Mouse (Mus musculus) cerebellum, adult (tissue): ENCODE results near the gene Lix1l.

Experiments
- ATAC-seq: cut with Nextera tagmentation; 2 replicates; pipeline ENCODE4 v1.9.2; 2017; ENCODE audit warnings: mild to moderate bottlenecking, moderate library complexity, mixed read lengths; ENCODE audit not compliant: insufficient number of reproducible peaks, low FRiP score, low TSS enrichment

Lix1l gene

DNA sequence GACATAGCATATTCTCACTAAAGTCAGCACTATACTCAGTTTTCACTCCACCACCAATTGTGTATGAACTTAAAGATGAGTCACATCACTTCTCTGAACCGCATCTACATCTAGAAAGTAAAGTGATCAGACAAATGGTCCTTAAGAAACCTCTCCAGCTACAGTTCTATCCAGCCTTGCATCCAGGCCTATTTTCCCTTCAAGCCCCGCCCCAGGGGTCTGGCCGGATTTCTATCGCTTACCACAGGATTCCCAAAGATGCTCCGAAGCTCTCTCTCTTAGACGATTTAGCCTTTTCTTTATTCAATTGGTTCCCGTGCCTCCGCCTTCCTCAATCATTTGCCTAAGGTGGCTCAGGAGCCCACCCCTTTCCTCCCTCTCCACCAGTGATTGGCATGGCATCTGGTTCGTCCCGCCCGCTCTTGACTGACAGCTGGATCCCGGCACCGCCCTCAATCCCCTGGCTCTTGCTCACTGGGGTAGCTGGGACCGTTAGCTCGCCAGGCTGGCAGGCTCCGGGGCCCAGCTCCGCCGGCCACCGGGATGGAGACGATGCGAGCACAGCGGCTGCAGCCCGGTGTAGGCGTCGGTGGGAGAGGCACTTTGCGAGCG, at the start of gene Lix1l:
Gene Lix1l, plus strand, starts transcription at position 511 of the 612 bp plus-strand sequence.
- ATAC-seq, result peak; percentile 81

- no peak for ATAC-seq
Measured at GRCm38 (mm10) chr3:96551203-96551602, 49.7 kb upstream of the Lix1l start.

DNA sequence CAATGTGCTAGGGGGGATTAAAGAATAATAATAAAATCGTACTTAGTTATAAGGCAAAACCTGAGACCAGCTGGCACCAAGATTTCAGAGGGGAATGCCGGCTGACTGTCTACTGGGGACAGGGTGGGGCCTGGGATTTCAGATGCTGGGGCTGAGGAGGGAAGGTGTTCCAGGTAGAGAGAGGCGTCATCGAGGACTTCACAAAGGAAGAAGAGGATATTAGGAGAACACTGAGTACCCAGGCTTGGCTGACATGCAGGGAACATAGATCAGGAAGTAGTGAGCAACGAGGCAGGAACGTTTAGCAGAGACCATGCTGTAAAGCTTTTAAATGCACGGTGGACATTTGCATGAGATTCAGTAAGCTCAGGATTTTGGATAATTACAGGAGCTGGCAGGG, 49.1 kb upstream of the Lix1l start:
- no peak for ATAC-seq

DNA sequence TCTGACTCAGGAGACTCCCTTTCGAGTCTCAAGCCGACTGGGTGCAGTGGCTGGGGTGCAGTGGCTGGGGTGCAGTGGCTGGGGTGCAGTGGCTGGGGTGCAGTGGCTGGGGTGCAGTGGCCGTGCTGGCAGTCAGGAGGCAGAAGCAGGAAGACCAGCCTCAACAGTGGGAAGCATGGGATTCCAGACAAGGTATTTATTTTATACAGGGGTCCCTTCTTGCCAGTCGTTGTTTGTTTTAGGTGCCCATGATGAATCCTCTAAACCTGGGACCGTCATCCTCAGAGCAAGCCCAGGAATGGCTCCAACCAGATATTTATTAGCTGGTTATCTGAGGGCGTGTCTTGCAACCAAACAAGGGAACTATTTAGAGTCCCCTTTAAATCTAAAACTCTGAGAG, 47.3 kb upstream of the Lix1l start:
- ATAC-seq, result no peak

- no peak for ATAC-seq
Measured at GRCm38 (mm10) chr3:96554251-96554650, 46.7 kb upstream of the Lix1l start.

DNA sequence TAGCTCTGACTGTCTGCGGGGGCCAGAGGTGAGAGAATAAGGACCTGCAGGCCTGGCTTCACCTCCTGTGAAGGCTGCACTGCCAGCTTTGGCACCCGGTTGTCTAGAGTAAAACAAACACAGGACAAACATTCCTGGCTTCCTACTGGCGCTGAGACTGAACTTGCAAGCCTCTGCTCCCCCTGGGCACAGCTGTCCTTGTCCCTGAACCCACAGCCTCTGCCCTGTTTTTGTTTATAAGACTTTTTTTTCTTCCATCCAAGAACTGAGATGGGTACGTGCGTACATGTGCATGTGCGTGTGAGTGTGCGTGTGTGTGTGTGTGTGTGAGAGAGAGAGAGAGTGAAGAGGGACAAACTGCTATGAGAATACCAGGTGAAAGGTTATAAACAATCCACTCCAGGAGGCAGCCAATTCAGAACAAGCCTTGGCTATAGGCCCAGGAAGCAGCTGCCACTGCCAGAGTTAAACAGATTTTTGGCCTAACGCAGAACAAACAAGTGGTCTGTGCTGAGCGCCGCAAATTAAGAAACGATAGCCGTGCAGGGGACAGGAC, 45.8 kb upstream of the Lix1l start:
- no peak for ATAC-seq

DNA sequence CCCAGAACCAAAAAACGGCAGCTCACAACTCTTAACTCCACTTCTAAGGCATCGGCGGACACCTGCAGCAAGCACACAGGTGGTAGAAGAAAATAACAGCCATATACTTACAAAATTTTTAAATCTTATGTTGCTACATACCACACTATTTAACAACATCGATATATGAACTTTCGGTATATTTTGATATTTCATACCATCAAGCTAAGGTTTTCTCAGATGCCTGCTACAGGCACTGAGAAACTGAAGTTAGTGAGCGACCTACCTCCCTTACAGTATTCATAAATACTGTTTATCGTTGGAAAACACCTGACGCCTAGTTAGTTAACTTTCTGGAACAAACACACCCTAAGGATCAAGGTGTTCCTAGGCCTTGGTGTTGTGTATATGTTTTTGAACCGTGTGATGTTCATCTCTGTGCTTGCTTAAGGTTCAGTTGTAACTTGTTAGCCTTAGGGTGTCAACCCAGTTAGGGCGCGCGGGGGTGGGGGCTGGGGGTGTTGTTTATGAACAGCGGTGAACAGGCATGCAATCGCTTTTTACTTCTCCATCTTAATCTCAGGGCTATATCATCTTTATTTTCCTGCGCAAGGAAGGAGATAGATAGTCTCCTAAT, 44.8 kb upstream of the Lix1l start:
- ATAC-seq, result no peak

DNA sequence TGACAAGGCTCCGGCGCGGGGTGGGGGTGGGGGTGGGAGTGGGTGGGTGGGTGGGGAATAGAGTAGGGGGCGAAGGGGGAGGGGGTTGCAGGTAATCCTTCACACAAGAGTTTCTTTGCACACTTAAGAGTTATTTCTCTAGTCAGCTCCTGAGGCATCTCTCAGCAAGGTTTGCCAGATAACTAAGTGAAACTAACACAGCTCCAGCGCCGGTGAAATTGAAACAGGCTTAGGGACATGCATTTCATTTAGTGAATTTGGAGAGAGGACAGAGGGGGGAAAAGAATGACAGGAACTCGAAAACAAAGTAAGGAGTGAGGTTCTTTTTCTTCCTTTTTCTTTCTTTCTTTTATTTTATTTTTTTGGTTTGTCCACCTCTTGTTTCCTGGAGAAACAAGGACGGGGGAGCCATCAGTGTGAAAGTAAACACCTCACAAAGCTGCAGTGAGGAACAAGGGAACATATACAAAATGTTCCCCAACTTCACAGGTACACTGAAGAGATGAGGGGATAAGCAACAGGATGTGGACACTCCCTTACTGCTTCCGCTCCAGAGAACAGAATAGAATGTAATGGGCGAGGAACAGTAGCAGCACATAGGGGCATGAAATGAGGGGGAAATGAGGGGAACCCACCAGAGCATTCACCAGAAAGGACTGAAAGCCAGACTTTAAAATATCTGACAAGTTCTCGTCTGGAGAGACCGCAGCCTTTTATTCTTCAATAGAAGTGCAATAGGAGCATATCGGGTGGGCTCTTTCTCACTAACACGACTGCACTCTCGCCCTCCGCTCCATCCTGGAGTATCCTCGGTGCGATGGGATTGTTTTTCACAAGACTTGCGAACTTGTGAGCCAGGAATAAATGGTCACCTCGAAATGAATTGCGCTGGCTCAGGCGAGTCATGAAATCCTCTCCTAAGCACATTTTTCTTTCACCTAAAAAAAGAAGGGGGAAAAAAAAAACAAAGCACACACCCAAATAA, 44.0 kb upstream of the Lix1l start:
- ATAC-seq, result no peak

GRCm38 (mm10) chr3:96557694-96558093, 43.3 kb upstream of the Lix1l start, which contains the start of gene Txnip:
Gene Txnip, plus strand, starts transcription at chr3:96557957.
- ATAC-seq, result peak; percentile 99

GRCm38 (mm10) chr3:96558159-96558558, 42.8 kb upstream of the Lix1l start:
- no peak for ATAC-seq

GRCm38 (mm10) chr3:96558668-96559196, 42.2 kb upstream of the Lix1l start:
- no peak for ATAC-seq

DNA sequence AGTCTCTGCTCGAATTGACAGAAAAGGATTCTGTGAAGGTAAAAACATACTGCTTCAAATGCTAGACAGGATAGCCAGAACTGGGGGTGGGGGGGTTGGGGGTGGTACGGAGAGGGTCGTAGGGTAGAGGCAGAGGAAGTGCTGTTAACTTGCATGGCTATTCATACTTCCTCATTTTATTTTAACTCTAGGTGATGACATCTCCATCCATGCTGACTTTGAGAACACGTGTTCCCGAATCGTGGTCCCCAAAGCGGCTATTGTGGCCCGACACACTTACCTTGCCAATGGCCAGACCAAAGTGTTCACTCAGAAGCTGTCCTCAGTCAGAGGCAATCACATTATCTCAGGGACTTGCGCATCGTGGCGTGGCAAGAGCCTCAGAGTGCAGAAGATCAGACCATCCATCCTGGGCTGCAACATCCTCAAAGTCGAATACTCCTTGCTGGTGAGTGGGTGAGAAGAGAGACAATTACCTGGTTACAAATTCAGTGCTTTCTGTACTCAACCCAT, 41.5 kb upstream of the Lix1l start:
- ATAC-seq, result no peak

DNA sequence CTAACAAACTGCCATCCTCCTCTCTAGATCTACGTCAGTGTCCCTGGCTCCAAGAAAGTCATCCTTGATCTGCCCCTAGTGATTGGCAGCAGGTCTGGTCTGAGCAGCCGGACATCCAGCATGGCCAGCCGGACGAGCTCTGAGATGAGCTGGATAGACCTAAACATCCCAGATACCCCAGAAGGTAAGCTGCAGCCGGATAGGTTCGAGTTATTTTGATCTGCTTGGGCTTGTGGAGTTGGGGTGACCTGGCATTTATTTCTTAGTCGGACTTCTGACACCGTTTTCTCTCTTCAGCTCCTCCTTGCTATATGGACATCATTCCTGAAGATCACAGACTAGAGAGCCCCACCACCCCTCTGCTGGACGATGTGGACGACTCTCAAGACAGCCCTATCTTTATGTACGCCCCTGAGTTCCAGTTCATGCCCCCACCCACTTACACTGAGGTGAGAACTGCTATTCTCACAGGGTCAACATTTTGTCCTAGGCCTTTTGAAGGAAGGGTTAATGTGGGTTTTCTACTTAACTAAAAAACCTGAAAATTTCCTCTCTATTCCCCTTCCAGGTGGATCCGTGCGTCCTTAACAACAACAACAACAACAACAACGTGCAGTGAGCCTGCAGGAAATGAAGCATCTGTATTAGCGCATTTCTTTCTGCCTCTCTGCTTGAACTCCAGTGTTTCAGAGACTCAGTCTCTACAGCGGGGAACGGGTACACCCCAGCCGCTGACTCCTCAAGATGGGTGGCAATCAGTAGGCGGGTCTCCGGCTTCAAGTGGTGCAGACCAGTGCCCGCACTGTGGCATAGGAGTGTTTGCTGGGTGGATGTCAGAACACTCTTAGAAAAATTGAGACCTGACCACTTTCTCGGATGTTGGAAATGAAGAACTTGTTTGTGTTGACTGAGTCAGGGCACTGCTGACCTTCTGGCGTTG, 40.8 kb upstream of the Lix1l start:
- ATAC-seq, result no peak

DNA sequence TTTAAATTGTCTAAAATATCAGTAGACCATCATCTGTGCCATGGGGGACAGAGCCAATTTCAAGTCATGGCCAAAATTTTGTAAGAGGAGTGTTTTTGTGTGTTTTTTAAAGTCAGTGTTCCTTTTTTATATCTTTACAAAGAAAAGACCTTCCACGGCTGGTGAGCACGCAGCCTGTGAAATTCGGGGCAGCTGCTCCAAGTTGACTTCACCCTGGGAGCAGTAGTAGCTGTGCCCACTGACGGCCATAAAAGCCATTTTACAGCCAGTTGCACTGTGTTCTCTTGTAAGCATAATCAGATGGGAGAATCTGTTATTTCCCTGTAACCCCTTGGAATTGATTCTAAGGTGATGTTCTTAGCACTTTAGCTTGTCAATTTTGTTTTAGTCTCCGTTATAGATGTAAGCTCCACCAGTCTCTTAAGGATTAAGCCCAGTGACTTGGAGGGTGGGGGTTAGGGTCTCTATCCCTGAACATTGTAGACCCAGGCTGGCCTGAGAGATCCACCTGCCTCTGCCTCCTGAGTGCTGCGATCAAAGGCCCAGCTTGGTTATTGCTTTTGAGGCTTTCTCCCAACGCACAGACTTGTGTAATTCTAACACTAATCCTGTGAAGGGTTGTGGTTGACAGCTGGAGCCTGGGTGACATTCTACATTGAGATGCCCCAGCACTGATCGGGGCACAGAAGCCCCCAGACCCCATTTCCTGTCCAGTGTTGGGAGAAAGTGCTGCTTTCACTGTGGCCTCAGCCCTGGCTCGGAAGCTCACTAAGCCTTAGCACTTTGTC, 39.9 kb upstream of the Lix1l start:
- ATAC-seq, result no peak

- no peak for ATAC-seq
Measured at GRCm38 (mm10) chr3:96561946-96562681, 38.8 kb upstream of the Lix1l start.

GRCm38 (mm10) chr3:96563267-96563666, 37.7 kb upstream of the Lix1l start:
- ATAC-seq, result no peak

- ATAC-seq, result no peak
Measured at GRCm38 (mm10) chr3:96563911-96564632, 36.9 kb upstream of the Lix1l start.
